Mouse (Mus musculus): ENCODE data around the gene Gpatch4.
A peak's percentile ranks its signal among the peaks of the same experiment; 100 is the strongest.

DNA sequence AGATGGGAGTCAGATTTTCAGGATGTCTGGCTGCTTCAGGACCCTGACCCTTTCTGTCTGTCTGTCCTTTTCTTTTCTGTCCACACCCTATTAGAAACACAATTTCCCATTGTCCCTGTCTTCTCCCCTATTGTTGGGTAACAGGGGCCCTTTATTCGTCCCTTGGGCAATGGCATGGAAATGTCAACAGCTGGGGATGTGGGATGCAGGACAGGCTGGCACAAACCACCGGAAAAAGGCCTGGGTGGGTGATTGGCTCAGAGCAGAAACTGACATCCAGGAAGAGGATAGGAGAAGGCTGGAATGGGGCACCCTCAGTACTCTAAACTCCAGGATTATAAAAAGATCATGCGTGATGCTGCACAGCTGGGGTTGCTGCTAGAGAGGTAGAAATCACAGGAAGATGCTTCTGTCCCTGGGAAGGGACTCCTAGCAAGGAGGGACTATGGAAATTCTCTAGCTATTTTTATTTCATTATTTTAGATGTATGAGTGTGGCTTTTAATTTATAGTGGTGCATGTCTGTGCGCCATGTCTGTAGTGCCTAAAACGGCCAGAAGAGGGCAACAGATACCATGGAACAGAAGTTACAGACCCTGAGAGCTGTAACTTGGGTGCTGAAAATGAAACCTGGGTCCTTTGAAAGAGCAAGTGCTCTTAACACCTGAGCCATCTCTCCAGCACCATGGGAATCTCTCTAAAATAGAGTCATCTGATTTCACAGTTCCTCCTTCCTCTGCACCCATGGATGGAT lies 15.3 kb upstream of the Gpatch4 start, which contains the start of gene Hapln2:
- TF ChIP-seq CTCF (IDR thresholded peaks at IDR 0.05; ENCODE audit: low read depth) (peak; percentile 70), EP300 (IDR thresholded peaks at IDR 0.05; ENCODE audit: low read depth) (no peak)

Measured in liver, postnatal 0 days (tissue).